Mouse (Mus musculus) stomach, postnatal 0 days (tissue): Measurements from ENCODE around the gene Gm17571.

Source experiments
- CTCF ChIP-seq: IDR thresholded peaks from 2 replicates; pipeline ENCODE4 v1.5.1; 2016; ENCODE audit warnings: antibody characterized with exemption, low read depth, mild to moderate bottlenecking, moderate library complexity
- EP300 ChIP-seq: optimal IDR thresholded peaks from 2 replicates; pipeline ENCODE3; 2016; ENCODE audit warnings: antibody characterized with exemption

DNA sequence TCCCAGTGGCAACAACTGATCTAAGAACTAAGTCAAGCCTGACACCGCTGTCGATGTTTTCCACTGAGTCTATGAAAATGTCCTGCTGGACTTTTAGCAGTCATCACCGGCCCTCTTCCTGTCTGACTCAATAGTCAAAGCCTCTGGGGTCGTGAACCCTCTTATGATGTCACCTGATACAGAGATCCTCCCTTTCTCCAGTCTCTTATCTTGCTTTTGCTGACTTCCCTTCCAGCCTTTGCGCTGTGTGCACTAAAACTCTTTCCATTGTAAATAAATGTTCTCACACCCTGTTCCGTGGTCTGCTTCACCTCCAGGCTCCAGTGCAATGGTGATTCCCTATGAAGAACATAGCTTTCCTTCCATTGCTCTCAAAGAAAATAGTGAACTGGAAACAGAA is 16.3 kb downstream of the Gm17571 start:
- no peak for TF ChIP-seq CTCF
- no peak for TF ChIP-seq EP300
